22 mouse cellular contexts compared by ENCODE assay signal in the genomic region with DNA sequence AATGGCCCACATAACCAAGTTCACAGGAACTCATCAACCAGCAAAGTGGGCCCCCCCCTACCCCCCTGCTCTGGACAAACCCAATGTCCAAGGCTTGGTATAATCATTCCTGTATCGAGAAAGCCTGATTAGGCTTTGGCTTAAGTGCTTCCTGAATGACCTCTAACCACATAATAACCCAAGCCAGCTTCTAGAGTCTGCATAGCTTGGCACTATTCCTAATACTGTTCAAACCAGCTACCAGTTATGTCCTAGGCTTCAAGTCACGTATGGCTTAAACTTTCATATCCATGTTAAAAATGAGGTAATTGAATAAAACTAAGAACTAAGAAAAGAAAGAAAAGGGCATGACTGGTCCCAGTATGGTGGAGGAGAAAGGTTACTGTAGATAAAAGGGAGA. TPM values are rescaled to one million over a fixed set of nuclear protein-coding genes. Genes with fewer than 3 reads are reported as not detected.
DNase-seq lines count a peak whose midpoint lies in the region; ATAC-seq and TF ChIP-seq lines count a peak whose summit lies in the region.
"Had no signal": no experiment of that assay in that cellular context is flagged by ENCODE, and none has a peak within 500 bp of the region (broad histone marks: within the 10 kb centered on the region; RNA-seq: fewer than 3 reads in every experiment).

No protein-coding gene starts in this region.

- H3K36me3 ChIP-seq in kidney, embryonic 16.5 days (ENCODE audit: insufficient read depth, low read length) = 0 out of 2 replicates have a peak, but pooled peaks cover 10% of the 10 kb centered on the region
- H3K36me3 ChIP-seq in intestine, postnatal 0 days (ENCODE audit: control insufficient read depth, insufficient read depth) = 0 out of 2 replicates have a peak, but pooled peaks cover 7% of the 10 kb centered on the region
- H3K36me3 ChIP-seq in limb, embryonic 10.5 days = peaks cover 15% of the 10 kb centered on the region
- peaks cover 12% of the 10 kb centered on the region; the same call in 1 of the 2 replicates for H3K36me3 ChIP-seq in forebrain, embryonic 10.5 days (replicated peaks)
- H3K36me3 ChIP-seq: forebrain, embryonic 15.5 days; G1E; hindbrain, embryonic 12.5 days had no signal

- no peak for DNase-seq in gastrocnemius, adult 2 months
- DNase-seq in gastrocnemius, postnatal 4 days (ENCODE audit: low spot score in 2 of 2) = no peak
- peak; percentile 41 for DNase-seq in kidney, adult 9 months
- DNase-seq in Muller cell, postnatal 12 days (ENCODE audit: inconsistent ontology term) = peak; percentile 34
- DNase-seq in limb, embryonic 10.5 days (ENCODE audit: low spot score) = no peak
- no peak for DNase-seq in forebrain, embryonic 10.5 days (ENCODE audit: extremely low spot score, low spot score)
- DNase-seq: cerebellum, adult 2 months; cerebellum, postnatal 10 days; embryo, embryonic 11 days; gastrocnemius, postnatal 10 days; heart, postnatal 36 days had no signal

- 85% methylated on average over 2 of the region's 2 CpGs for WGBS in kidney, embryonic 16.5 days
- WGBS in intestine, postnatal 0 days = 67% methylated on average over 2 of the region's 2 CpGs
- WGBS in limb, embryonic 10.5 days = 93% methylated on average over 2 of the region's 2 CpGs
- WGBS in forebrain, embryonic 10.5 days = 97% methylated on average over 2 of the region's 2 CpGs

- H3K27me3 ChIP-seq in kidney, embryonic 16.5 days (ENCODE audit: insufficient read depth, low read length) = no peaks in the 10 kb centered on the region
- H3K27me3 ChIP-seq in intestine, postnatal 0 days (replicated peaks; ENCODE audit: control insufficient read depth, insufficient read depth, low read length) = no peaks in the 10 kb centered on the region
- H3K27me3 ChIP-seq in limb, embryonic 10.5 days (ENCODE audit: low read depth, poor library complexity, severe bottlenecking) = no peaks in the 10 kb centered on the region
- H3K27me3 ChIP-seq in forebrain, embryonic 10.5 days (ENCODE audit: poor library complexity, severe bottlenecking) = no peaks in the 10 kb centered on the region
- H3K27me3 ChIP-seq: embryonic facial prominence, embryonic 15.5 days; forebrain, embryonic 15.5 days; heart, embryonic 12.5 days; hindbrain, embryonic 12.5 days had no signal

- no peak overlapping the region for H3K4me2 ChIP-seq in kidney, embryonic 16.5 days (replicated peaks; ENCODE audit: low read depth, low read length)
- H3K4me2 ChIP-seq in intestine, postnatal 0 days (replicated peaks; ENCODE audit: low read depth) = no peak overlapping the region
- H3K4me2 ChIP-seq: embryonic facial prominence, embryonic 15.5 days; forebrain, embryonic 15.5 days; heart, embryonic 12.5 days; hindbrain, embryonic 12.5 days had no signal

- peak overlapping the region; percentile 24; the same call in 1 of the 2 replicates for H3K27ac ChIP-seq in gastrocnemius, adult 2 months
- no peak overlapping the region for H3K27ac ChIP-seq in kidney, embryonic 16.5 days (ENCODE audit: low read length)
- H3K27ac ChIP-seq in intestine, postnatal 0 days (ENCODE audit: low read depth, low read length) = peak overlapping the region; percentile 84
- H3K27ac ChIP-seq in limb, embryonic 10.5 days = no peak overlapping the region
- no peak overlapping the region for H3K27ac ChIP-seq in forebrain, embryonic 10.5 days
- H3K27ac ChIP-seq: embryonic facial prominence, embryonic 15.5 days; forebrain, embryonic 15.5 days; hindbrain, embryonic 12.5 days had no signal

- no peak overlapping the region for H3K4me3 ChIP-seq in gastrocnemius, adult 2 months
- no peak overlapping the region for H3K4me3 ChIP-seq in kidney, embryonic 16.5 days (ENCODE audit: low read length)
- no peak overlapping the region for H3K4me3 ChIP-seq in intestine, postnatal 0 days (ENCODE audit: low read depth, low read length)
- H3K4me3 ChIP-seq in limb, embryonic 10.5 days = no peak overlapping the region
- H3K4me3 ChIP-seq in forebrain, embryonic 10.5 days = no peak overlapping the region
- H3K4me3 ChIP-seq: embryonic facial prominence, embryonic 15.5 days; erythroblast, embryonic 14.5 days; forebrain, embryonic 15.5 days; heart, embryonic 12.5 days; hindbrain, embryonic 12.5 days had no signal

- no peak for TF ChIP-seq CTCF in gastrocnemius, adult 2 months (IDR thresholded peaks at IDR 0.05)
- TF ChIP-seq CTCF in intestine, postnatal 0 days (IDR thresholded peaks at IDR 0.05; ENCODE audit: low read depth) = no peak

- H3K9ac ChIP-seq in kidney, embryonic 16.5 days (replicated peaks; ENCODE audit: low read length) = no peak overlapping the region
- no peak overlapping the region for H3K9ac ChIP-seq in intestine, postnatal 0 days (ENCODE audit: low read depth, low read length)
- H3K9ac ChIP-seq: embryonic facial prominence, embryonic 15.5 days; forebrain, embryonic 15.5 days; heart, embryonic 12.5 days; hindbrain, embryonic 12.5 days had no signal

- no peaks in the 10 kb centered on the region for H3K9me3 ChIP-seq in kidney, embryonic 16.5 days (ENCODE audit: low read length)
- no peaks in the 10 kb centered on the region for H3K9me3 ChIP-seq in intestine, postnatal 0 days (ENCODE audit: control insufficient read depth)
- no peaks in the 10 kb centered on the region for H3K9me3 ChIP-seq in limb, embryonic 10.5 days (replicated peaks)
- no peaks in the 10 kb centered on the region for H3K9me3 ChIP-seq in forebrain, embryonic 10.5 days
- H3K9me3 ChIP-seq: embryonic facial prominence, embryonic 15.5 days; forebrain, embryonic 15.5 days; G1E; heart, embryonic 12.5 days; hindbrain, embryonic 12.5 days had no signal

- intact Hi-C loops in gastrocnemius, adult 2 months (cut with DNase I) = no loop called here

- ATAC-seq in kidney, embryonic 16.5 days (ENCODE audit: low FRiP score, low TSS enrichment) = no peak
- ATAC-seq in intestine, postnatal 0 days = no peak
- ATAC-seq: CD4-positive, CD25-positive, alpha-beta regulatory T cell, adult 4 months; forebrain, embryonic 15.5 days; hindbrain, embryonic 16.5 days had no signal

- no peaks in the 10 kb centered on the region for H3K4me1 ChIP-seq in kidney, embryonic 16.5 days (ENCODE audit: insufficient read depth, low read length)
- H3K4me1 ChIP-seq in intestine, postnatal 0 days (replicated peaks; ENCODE audit: control insufficient read depth, insufficient read depth, low read length) = no peaks in the 10 kb centered on the region; the same call in none of the 2 replicates
- H3K4me1 ChIP-seq in limb, embryonic 10.5 days = peaks cover 4% of the 10 kb centered on the region
- H3K4me1 ChIP-seq in forebrain, embryonic 10.5 days = peaks cover 4% of the 10 kb centered on the region; the same call in 1 of the 2 replicates
- H3K4me1 ChIP-seq: embryonic facial prominence, embryonic 15.5 days; forebrain, embryonic 15.5 days; heart, embryonic 12.5 days; hindbrain, embryonic 12.5 days had no signal

RNA-seq across cellular contexts. Expression of gene Lipa, which starts 10.9 kb away (rescaled TPM):
- total RNA-seq in gastrocnemius, adult 2 months (2021) = 1 to 10 TPM; 5.1 to 7.9 TPM
- total RNA-seq in gastrocnemius, postnatal 4 days (2021) = 10 to 100 TPM; 20.3 to 20.6 TPM
- 36.0 TPM in 2 replicates for polyA plus RNA-seq in kidney, embryonic 16.5 days (2015; fragmentation: Nextera tagmentation; extraction: Ambion mirVana)
- 191 and 206 TPM in 2 replicates for polyA plus RNA-seq in intestine, postnatal 0 days (2015; fragmentation: Nextera tagmentation; extraction: Ambion mirVana)
- 18.8 and 20.9 TPM in 2 replicates for polyA plus RNA-seq in limb, embryonic 10.5 days (2016; fragmentation: Nextera tagmentation; extraction: Ambion mirVana)
- 15.8 and 16.2 TPM in 2 replicates for polyA plus RNA-seq in forebrain, embryonic 10.5 days (2016; fragmentation: Nextera tagmentation; extraction: Ambion mirVana)
- polyA plus RNA-seq: G1E had no signal

RNA-seq across cellular contexts. Expression of gene Ifit2, which starts 34.1 kb away (rescaled TPM):
- 1 to 10 TPM in 1 of 2 experiments, under 1 TPM in 1; 0.99 to 1.3 TPM for total RNA-seq in gastrocnemius, adult 2 months (2021)
- 1 to 10 TPM; 5.2 to 5.7 TPM for total RNA-seq in gastrocnemius, postnatal 4 days (2021)
- 11.5 and 11.8 TPM in 2 replicates for polyA plus RNA-seq in kidney, embryonic 16.5 days (2015; fragmentation: Nextera tagmentation; extraction: Ambion mirVana)
- polyA plus RNA-seq in intestine, postnatal 0 days (2015; fragmentation: Nextera tagmentation; extraction: Ambion mirVana) = 13.1 and 15.1 TPM in 2 replicates
- polyA plus RNA-seq in limb, embryonic 10.5 days (2016; fragmentation: Nextera tagmentation; extraction: Ambion mirVana) = 4.5 and 6.0 TPM in 2 replicates
- polyA plus RNA-seq in forebrain, embryonic 10.5 days (2016; fragmentation: Nextera tagmentation; extraction: Ambion mirVana) = 5.2 and 5.3 TPM in 2 replicates
- polyA plus RNA-seq: G1E had no signal

RNA-seq across cellular contexts. Expression of gene Ch25h, which starts 41.4 kb away (rescaled TPM):
- not detected for total RNA-seq in gastrocnemius, adult 2 months (2021)
- under 1 TPM; 0.44 to 0.66 TPM for total RNA-seq in gastrocnemius, postnatal 4 days (2021)
- 2.2 and 2.7 TPM in 2 replicates for polyA plus RNA-seq in kidney, embryonic 16.5 days (2015; fragmentation: Nextera tagmentation; extraction: Ambion mirVana)
- 3.2 and 3.5 TPM in 2 replicates for polyA plus RNA-seq in intestine, postnatal 0 days (2015; fragmentation: Nextera tagmentation; extraction: Ambion mirVana)
- polyA plus RNA-seq in limb, embryonic 10.5 days (2016; fragmentation: Nextera tagmentation; extraction: Ambion mirVana) = 0.18 and 1.2 TPM in 2 replicates
- 0.20 and 0.37 TPM in 2 replicates for polyA plus RNA-seq in forebrain, embryonic 10.5 days (2016; fragmentation: Nextera tagmentation; extraction: Ambion mirVana)
- total RNA-seq: adrenal gland, postnatal 14 days had no signal
- polyA plus RNA-seq: CD4-positive, CD25-positive, alpha-beta regulatory T cell, adult 4 months; erythroblast, embryonic 14.5 days; G1E had no signal

Comparison
In these comparisons a context has a peak if more than half of its experiments do, and no peak if none do; other contexts are left out.
1. DNase-seq: peak in kidney, adult 9 months (single experiment) and Muller cell, postnatal 12 days (single experiment); none in gastrocnemius, adult 2 months (single experiment), gastrocnemius, postnatal 4 days (0 of 2), limb, embryonic 10.5 days (single experiment) and forebrain, embryonic 10.5 days (single experiment).
2. H3K27ac ChIP-seq: peak in gastrocnemius, adult 2 months (single experiment) and intestine, postnatal 0 days (single experiment); none in kidney, embryonic 16.5 days (single experiment), limb, embryonic 10.5 days (single experiment) and forebrain, embryonic 10.5 days (single experiment).